Mouse (Mus musculus) stomach, embryonic 16.5 days (tissue): ENCODE data around the gene Adcy6. TPM values are rescaled to one million over a fixed set of nuclear protein-coding genes. Genes with fewer than 3 reads are reported as not detected.

Source experiments
- ATAC-seq: fragments of 200-750 bp; cut with Nextera tagmentation; 2 replicates; pipeline ENCODE4 v1.8.0; 2017; ENCODE audit warnings: moderate number of reproducible peaks, moderate TSS enrichment; ENCODE audit not compliant: insufficient read depth, low FRiP score
- H3K27ac ChIP-seq: fragments of 300-500 bp; sonication (generic); 2 replicates; pipeline ENCODE4 v1.5.1; 2014; ENCODE audit warnings: low read length
- H3K27me3 ChIP-seq: fragments of 300-500 bp; sonication (generic); 2 replicates; pipeline ENCODE4 v1.6.1; 2014; ENCODE audit warnings: low read length, control low read depth, mixed read lengths; ENCODE audit not compliant: control insufficient read depth, insufficient read depth
- H3K36me3 ChIP-seq: fragments of 300-500 bp; sonication (generic); 2 replicates; pipeline ENCODE4 v1.6.1; 2014; ENCODE audit warnings: low read length; ENCODE audit not compliant: control insufficient read depth, insufficient read depth
- H3K4me1 ChIP-seq: fragments of 300-500 bp; sonication (generic); 2 replicates; pipeline ENCODE4 v1.6.1; 2014; ENCODE audit warnings: low read length, control low read depth, mixed read lengths; ENCODE audit not compliant: control insufficient read depth, insufficient read depth
- H3K4me2 ChIP-seq: fragments of 300-500 bp; sonication (generic); 2 replicates; pipeline ENCODE4 v1.6.1; 2014; ENCODE audit warnings: low read depth, low read length, mixed read lengths
- H3K4me3 ChIP-seq: fragments of 300-500 bp; sonication (generic); replicated peaks from 2 replicates; pipeline ENCODE4 v1.5.1; 2014; ENCODE audit warnings: mild to moderate bottlenecking, low read length
- H3K9ac ChIP-seq: fragments of 300-500 bp; sonication (generic); 2 replicates; pipeline ENCODE4 v1.6.1; 2014; ENCODE audit warnings: low read length
- H3K9me3 ChIP-seq: fragments of 300-500 bp; sonication (generic); replicated peaks from 2 replicates; pipeline ENCODE4 v1.6.1; 2016; ENCODE audit warnings: low read length, control low read depth; ENCODE audit not compliant: control insufficient read depth
- WGBS: fragments of 180-500 bp; shearing (Covaris S2); extraction: QIAGEN DNeasy Blood & Tissue Kit; methylation state at CpG from one replicate; pipeline ENCODE4 v1.1.7; 2014; 5-methylcytosine and 5-hydroxymethylcytosine counted together
- polyA plus RNA-seq: library from polyadenylated mRNA; unstranded; fragments of >200 nt; fragmentation: Nextera tagmentation; extraction: Ambion mirVana; gene quantifications from 2 replicates; pipeline ENCODE4 v1.2.1, GENCODE M21; 2015

The Adcy6 gene
- polyA plus RNA-seq, 1 experiment from 2014 or later, result 17.8 TPM

- ATAC-seq, result no peak
- Histone ChIP-seq H3K36me3 (no peaks in the 10 kb centered on the region), H3K4me2 (no peak overlapping the region), H3K9ac (no peak overlapping the region), H3K27me3 (no peaks in the 10 kb centered on the region), H3K27ac (no peak overlapping the region), H3K9me3 (no peaks in the 10 kb centered on the region), H3K4me3 (no peak overlapping the region), H3K4me1 (no peaks in the 10 kb centered on the region)
- WGBS, result 72% methylated on average over 8 of the region's 8 CpGs
Observed at GRCm38 (mm10) chr15:98582996-98583395, 26.9 kb downstream of the Adcy6 start.

- Histone ChIP-seq H3K9ac (no peak overlapping the region), H3K9me3 (no peaks in the 10 kb centered on the region), H3K4me2 (no peak overlapping the region), H3K36me3 (no peaks in the 10 kb centered on the region), H3K4me1 (no peaks in the 10 kb centered on the region), H3K4me3 (no peak overlapping the region), H3K27me3 (no peaks in the 10 kb centered on the region), H3K27ac (no peak overlapping the region)
- no peak for ATAC-seq
- WGBS, result 67% methylated on average over 8 of the region's 8 CpGs
Observed at GRCm38 (mm10) chr15:98582410-98582809, 27.5 kb downstream of the Adcy6 start.

GRCm38 (mm10) chr15:98579795-98580464 is 29.9 kb downstream of the Adcy6 start:
- no peak overlapping the region for H3K27ac ChIP-seq
- H3K9ac ChIP-seq, result no peak overlapping the region
- ATAC-seq, result peak; percentile 72
- no peaks in the 10 kb centered on the region for H3K27me3 ChIP-seq
- H3K9me3 ChIP-seq, result no peaks in the 10 kb centered on the region
- H3K4me2 ChIP-seq, result no peak overlapping the region
- no peaks in the 10 kb centered on the region for H3K4me1 ChIP-seq
- no peaks in the 10 kb centered on the region for H3K36me3 ChIP-seq
- H3K4me3 ChIP-seq, result no peak overlapping the region
- WGBS, result 58% methylated on average over 5 of the region's 5 CpGs

GRCm38 (mm10) chr15:98579310-98579709 is 30.6 kb downstream of the Adcy6 start:
- no peaks in the 10 kb centered on the region for H3K4me1 ChIP-seq
- H3K27me3 ChIP-seq, result no peaks in the 10 kb centered on the region
- 92% methylated on average over 2 of the region's 2 CpGs for WGBS
- H3K27ac ChIP-seq, result no peak overlapping the region
- H3K4me3 ChIP-seq, result no peak overlapping the region
- no peak overlapping the region for H3K9ac ChIP-seq
- ATAC-seq, result no peak
- no peak overlapping the region for H3K4me2 ChIP-seq
- H3K9me3 ChIP-seq, result no peaks in the 10 kb centered on the region
- H3K36me3 ChIP-seq, result no peaks in the 10 kb centered on the region

GRCm38 (mm10) chr15:98573293-98573692 is 36.6 kb downstream of the Adcy6 start:
- no peak overlapping the region for H3K9ac ChIP-seq
- no peak overlapping the region for H3K4me3 ChIP-seq
- peaks cover 6% of the 10 kb centered on the region for H3K4me1 ChIP-seq
- no peaks in the 10 kb centered on the region for H3K9me3 ChIP-seq
- no peak overlapping the region for H3K27ac ChIP-seq
- H3K36me3 ChIP-seq, result no peaks in the 10 kb centered on the region
- WGBS, result 73% methylated on average over 4 of the region's 4 CpGs
- H3K27me3 ChIP-seq, result no peaks in the 10 kb centered on the region
- H3K4me2 ChIP-seq, result no peak overlapping the region
- ATAC-seq, result no peak

GRCm38 (mm10) chr15:98570873-98571538 is 38.9 kb downstream of the Adcy6 start, which contains the start of the genes Ccnt1 and 4930415O20Rik:
Gene Ccnt1, minus strand, starts transcription at chr15:98570923.
Gene 4930415O20Rik, plus strand, starts transcription at chr15:98571004.
- Histone ChIP-seq H3K9me3 (no peaks in the 10 kb centered on the region), H3K36me3 (no peaks in the 10 kb centered on the region; the same call in 1 of the 2 replicates), H3K4me3 (no peak within 1 kb of the TSS), H3K4me1 (peaks cover 10% of the 10 kb centered on the region), H3K4me2 (no peak within 1 kb of the TSS), H3K27ac (no peak within 1 kb of the TSS), H3K27me3 (no peaks in the 10 kb centered on the region), H3K9ac (no peak within 1 kb of the TSS)
- 75% methylated on average over 10 of the region's 10 CpGs for WGBS
- ATAC-seq, result no peak

- no peaks in the 10 kb centered on the region for H3K27me3 ChIP-seq
- H3K9ac ChIP-seq, result no peak overlapping the region
- H3K9me3 ChIP-seq, result no peaks in the 10 kb centered on the region
- H3K4me2 ChIP-seq, result no peak overlapping the region
- H3K4me1 ChIP-seq, result peaks cover 21% of the 10 kb centered on the region
- no peak overlapping the region for H3K4me3 ChIP-seq
- 74% methylated on average over 4 of the region's 4 CpGs for WGBS
- ATAC-seq, result no peak
- no peak overlapping the region for H3K27ac ChIP-seq
- no peaks in the 10 kb centered on the region; the same call in 1 of the 2 replicates for H3K36me3 ChIP-seq
Observed at GRCm38 (mm10) chr15:98569795-98570365, 40.0 kb downstream of the Adcy6 start.

GRCm38 (mm10) chr15:98569216-98569615 is 40.7 kb downstream of the Adcy6 start:
- H3K36me3 ChIP-seq, result no peaks in the 10 kb centered on the region; the same call in 1 of the 2 replicates
- H3K9ac ChIP-seq, result peak overlapping the region; percentile 92
- peaks cover 22% of the 10 kb centered on the region for H3K4me1 ChIP-seq
- no peak for ATAC-seq
- 0 out of 2 replicates have a peak overlapping the region, but pooled peaks have one; percentile 94 for H3K27ac ChIP-seq
- H3K9me3 ChIP-seq, result no peaks in the 10 kb centered on the region
- no peaks in the 10 kb centered on the region for H3K27me3 ChIP-seq
- peak overlapping the region; percentile 67 for H3K4me2 ChIP-seq
- 56% methylated on average over 7 of the region's 7 CpGs for WGBS
- H3K4me3 ChIP-seq, result peak overlapping the region; percentile 93; the same call in 1 of the 2 replicates
